Mouse (Mus musculus) small intestine, adult 2 months (tissue): ENCODE measurements around the gene Tuba3a. TPM values are rescaled to one million over a fixed set of nuclear protein-coding genes. Genes with fewer than 3 reads are reported as not detected.
"Not testable (repeated sequence)": the region's sequence is repeated elsewhere in the genome, so short reads cannot be mapped to it uniquely, and the experiment has no call there.

Source experiments
- H3K27ac ChIP-seq: fragments of 200-500 bp; 2 replicates; pipeline ENCODE4 v1.5.1; 2012; ENCODE audit warnings: low read depth, low read length, control low read depth, inconsistent platforms; ENCODE audit not compliant: insufficient read depth
- H3K27me3 ChIP-seq: fragments of 200-500 bp; 2 replicates; pipeline ENCODE4 v1.6.1; 2012; ENCODE audit warnings: mild to moderate bottlenecking, moderate library complexity, low read length, inconsistent platforms; ENCODE audit not compliant: control insufficient read depth, insufficient read depth
- H3K36me3 ChIP-seq: fragments of 200-500 bp; 2 replicates; pipeline ENCODE4 v1.6.1; 2012; ENCODE audit warnings: mild to moderate bottlenecking, low read length, control low read depth, inconsistent platforms; ENCODE audit not compliant: control insufficient read depth, insufficient read depth
- H3K4me1 ChIP-seq: fragments of 200-500 bp; 2 replicates; pipeline ENCODE4 v1.6.1; 2012; ENCODE audit warnings: low read length, inconsistent platforms, mixed read lengths; ENCODE audit not compliant: control insufficient read depth, insufficient read depth, insufficient read length
- H3K4me3 ChIP-seq: fragments of 200-500 bp; 2 replicates; pipeline ENCODE4 v1.5.1; 2012; ENCODE audit warnings: low read depth, mild to moderate bottlenecking, control low read depth, inconsistent platforms, low read length, moderate library complexity
- CTCF ChIP-seq: fragments of 200-500 bp; IDR thresholded peaks from 2 replicates; pipeline ENCODE4 v1.5.1; 2012; ENCODE audit warnings: low read depth, mild to moderate bottlenecking, control low read depth, inconsistent platforms, low read length, moderate library complexity, mixed read lengths; ENCODE audit not compliant: insufficient replicate concordance, insufficient read length; ENCODE audit errors: extremely low read depth
- POLR2A ChIP-seq: fragments of 200-500 bp; IDR thresholded peaks from 2 replicates; pipeline ENCODE4 v1.6.1; 2012; ENCODE audit warnings: low read depth, mild to moderate bottlenecking, control low read depth, inconsistent platforms, low read length, moderate library complexity
- WGBS: fragments of 180-500 bp; shearing (Covaris S2); methylation state at CpG from one replicate; pipeline ENCODE4 v1.1.7; 2018; 5-methylcytosine and 5-hydroxymethylcytosine counted together
- polyA plus RNA-seq: library from polyadenylated mRNA; depleted of rRNA; stranded (reverse); fragments of >200 nt; gene quantifications from 2 replicates; pipeline ENCODE4 v1.2.3, GENCODE M21; 2012

Tuba3a gene
- polyA plus RNA-seq, 1 experiment, result not detected

DNA sequence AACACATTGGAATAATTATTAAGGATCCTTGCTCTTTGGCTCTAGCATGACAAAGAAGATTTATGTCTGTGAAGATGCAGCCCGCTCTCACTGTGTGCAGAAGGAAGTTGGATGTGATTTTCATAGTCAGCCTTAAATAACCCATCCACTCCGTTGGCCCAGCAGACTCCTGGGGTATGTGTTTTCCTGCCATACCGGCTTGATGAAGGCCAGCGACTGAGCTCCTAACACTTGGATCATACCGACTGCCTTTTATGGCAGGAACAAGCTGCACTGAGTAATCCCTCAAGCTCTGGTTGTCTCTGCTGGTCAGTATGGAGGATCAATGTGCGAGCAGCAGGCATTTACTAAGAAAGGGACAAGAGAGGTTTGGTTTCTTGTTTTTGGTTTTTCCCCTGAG, 19.6 kb upstream of the Tuba3a start:
- H3K4me1 ChIP-seq, result peaks cover 2% of the 10 kb centered on the region
- no peak overlapping the region for H3K4me3 ChIP-seq
- H3K36me3 ChIP-seq, result peaks cover 34% of the 10 kb centered on the region
- H3K27me3 ChIP-seq, result no peaks in the 10 kb centered on the region
- 71% methylated on average over 6 of the region's 6 CpGs for WGBS
- H3K27ac ChIP-seq, result 0 out of 2 replicates have a peak overlapping the region, but pooled peaks have one; percentile 25
- TF ChIP-seq POLR2A (no peak), CTCF (no peak)

GRCm38 (mm10) chr6:125304408-125304807, 18.6 kb upstream of the Tuba3a start:
- not testable (repeated sequence) for H3K4me1 ChIP-seq, H3K27ac ChIP-seq, H3K4me3 ChIP-seq, H3K27me3 ChIP-seq
- 76% methylated on average over 7 of the region's 7 CpGs for WGBS
- H3K36me3 ChIP-seq, result peaks cover 29% of the 10 kb centered on the region

DNA sequence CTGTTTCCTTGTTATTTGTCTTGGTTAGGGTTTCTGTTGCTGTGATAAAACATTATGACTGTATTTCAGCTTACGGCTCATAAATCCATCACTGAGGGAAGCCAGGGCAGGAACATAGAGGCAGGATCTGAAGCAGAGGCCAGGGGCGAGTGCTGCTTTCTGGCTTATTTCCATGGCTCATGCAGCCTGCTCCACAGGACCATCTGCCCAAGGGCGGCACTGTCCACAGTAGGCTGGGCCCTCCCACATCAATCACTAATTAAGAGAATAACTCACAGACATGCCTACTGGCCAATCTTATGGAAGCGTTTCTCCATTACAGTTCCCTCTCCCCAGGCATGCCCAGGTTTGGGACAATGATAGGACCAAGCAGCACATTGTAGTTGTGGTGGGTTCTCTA, 17.4 kb upstream of the Tuba3a start:
- peaks cover 18% of the 10 kb centered on the region for H3K36me3 ChIP-seq
- peaks cover 8% of the 10 kb centered on the region for H3K4me1 ChIP-seq
- no peaks in the 10 kb centered on the region for H3K27me3 ChIP-seq
- H3K27ac ChIP-seq, result no peak overlapping the region
- no peak overlapping the region for H3K4me3 ChIP-seq
- 79% methylated on average over 4 of the region's 4 CpGs for WGBS
- TF ChIP-seq POLR2A (no peak), CTCF (no peak)

- no peaks in the 10 kb centered on the region for H3K27me3 ChIP-seq
- peaks cover 8% of the 10 kb centered on the region for H3K4me1 ChIP-seq
- peak overlapping the region; percentile 56 for H3K27ac ChIP-seq
- WGBS, result 81% methylated on average over 24 of the region's 24 CpGs
- H3K4me3 ChIP-seq, result no peak overlapping the region
- TF ChIP-seq CTCF, result no peak
- no peak for TF ChIP-seq POLR2A
- H3K36me3 ChIP-seq, result peaks cover 12% of the 10 kb centered on the region
Measured at GRCm38 (mm10) chr6:125302231-125302982, 16.6 kb upstream of the Tuba3a start.

DNA sequence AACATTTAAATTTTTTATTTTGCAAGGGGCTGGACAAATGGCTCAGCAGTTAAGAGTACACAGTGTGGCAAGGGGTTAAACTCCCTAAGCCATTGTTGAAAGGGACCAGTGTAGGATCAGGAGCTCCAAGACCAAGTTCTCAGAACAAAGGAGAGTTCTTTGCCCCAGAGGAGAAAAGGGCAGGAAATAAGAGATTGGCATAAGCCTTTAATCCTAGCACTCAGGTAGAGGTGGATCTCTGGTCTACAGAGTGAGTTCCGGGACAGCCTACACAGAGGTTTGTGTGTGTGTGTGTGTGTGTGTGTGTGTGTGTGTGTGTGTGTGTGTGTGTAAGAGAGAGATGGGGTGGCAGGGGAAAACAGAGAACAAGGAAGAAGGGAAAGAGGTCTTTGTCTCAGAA, 15.1 kb upstream of the Tuba3a start:
- Histone ChIP-seq H3K4me3 (no peak overlapping the region), H3K4me1 (peaks cover 14% of the 10 kb centered on the region), H3K36me3 (no peaks in the 10 kb centered on the region), H3K27me3 (no peaks in the 10 kb centered on the region), H3K27ac (no peak overlapping the region)
- WGBS, result 32% methylated on average over 1 of the region's 1 CpGs
- TF ChIP-seq CTCF, result no peak
- TF ChIP-seq POLR2A, result no peak

DNA sequence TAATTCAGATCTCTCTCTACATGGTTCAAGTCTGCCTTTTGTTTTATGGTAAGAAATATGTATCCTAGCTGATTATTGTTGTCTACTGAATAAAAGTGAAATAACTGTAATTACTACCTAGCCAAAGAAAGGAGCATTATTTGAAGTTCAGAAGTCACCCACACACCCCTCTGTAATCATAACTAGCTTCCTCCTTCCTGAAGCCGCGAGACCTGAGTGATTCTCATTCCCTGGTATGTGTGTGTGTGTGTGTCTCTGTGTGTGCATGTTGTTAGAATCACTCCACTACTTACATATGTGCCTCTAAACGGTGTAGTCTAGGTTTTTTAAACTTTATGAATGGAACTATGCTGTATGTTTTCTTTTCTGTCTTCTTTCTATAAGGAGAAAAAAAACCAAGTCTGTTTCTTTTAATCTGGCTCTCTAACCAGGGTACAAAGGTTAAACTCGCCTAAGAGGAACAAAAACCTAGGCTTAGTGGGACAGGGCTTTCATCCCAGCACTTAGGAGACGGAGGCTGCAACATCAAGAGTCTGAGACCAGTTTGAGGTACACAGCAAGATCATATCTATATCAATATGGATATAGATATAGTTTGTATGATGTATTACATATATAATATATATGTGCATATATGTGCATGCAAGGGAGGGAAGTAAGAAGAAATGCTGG, 11.4 kb upstream of the Tuba3a start:
- Histone ChIP-seq H3K27me3 (no peaks in the 10 kb centered on the region), H3K27ac (peak overlapping the region; percentile 95), H3K4me1 (peaks cover 22% of the 10 kb centered on the region), H3K4me3 (no peak overlapping the region), H3K36me3 (no peaks in the 10 kb centered on the region)
- WGBS, result 26% methylated on average over 5 of the region's 5 CpGs
- TF ChIP-seq CTCF (no peak), POLR2A (no peak)

DNA sequence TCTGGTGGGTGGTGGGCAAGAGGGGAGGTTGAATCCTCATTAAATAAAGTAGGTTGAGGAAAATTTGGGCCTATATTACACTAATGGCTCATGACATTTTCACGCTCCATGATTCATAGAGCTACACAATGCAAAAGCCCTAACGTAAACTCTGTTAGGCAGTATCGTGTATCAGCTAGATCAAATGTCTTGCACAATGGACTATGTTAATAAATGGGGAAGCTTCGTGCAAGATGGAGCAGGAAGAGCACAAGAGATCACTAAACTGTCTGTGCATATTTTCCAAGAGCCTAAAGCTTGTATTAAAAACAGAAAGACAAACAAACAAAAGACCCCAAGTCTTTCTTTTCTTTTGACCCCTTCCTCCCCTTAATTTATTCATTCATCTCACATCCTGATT, 8.2 kb upstream of the Tuba3a start:
- peaks cover 27% of the 10 kb centered on the region; the same call in 1 of the 2 replicates for H3K4me1 ChIP-seq
- no peak overlapping the region for H3K4me3 ChIP-seq
- WGBS, result 91% methylated on average over 4 of the region's 4 CpGs
- H3K27me3 ChIP-seq, result no peaks in the 10 kb centered on the region
- H3K36me3 ChIP-seq, result no peaks in the 10 kb centered on the region
- TF ChIP-seq CTCF (no peak), POLR2A (no peak)
- no peak overlapping the region for H3K27ac ChIP-seq

GRCm38 (mm10) chr6:125292256-125292655, 6.4 kb upstream of the Tuba3a start:
- no peak overlapping the region for H3K4me3 ChIP-seq
- no peaks in the 10 kb centered on the region for H3K36me3 ChIP-seq
- H3K4me1 ChIP-seq, result peaks cover 27% of the 10 kb centered on the region; the same call in 1 of the 2 replicates
- no peaks in the 10 kb centered on the region for H3K27me3 ChIP-seq
- 29% methylated on average over 7 of the region's 7 CpGs for WGBS
- TF ChIP-seq CTCF, result no peak
- TF ChIP-seq POLR2A, result no peak
- peak overlapping the region; percentile 76 for H3K27ac ChIP-seq
